Mouse (Mus musculus) hematopoietic multipotent progenitor cell, adult 10-12 weeks (in vitro differentiated cells): ENCODE measurements around the gene Nup210. TPM values are rescaled to one million over a fixed set of nuclear protein-coding genes. Genes with fewer than 3 reads are reported as not detected.

ENCODE experiments used
- polyA plus RNA-seq: library from polyadenylated mRNA; stranded (reverse); fragments of >175 nt; gene quantifications from 2 replicates; pipeline ENCODE4 v1.2.3, GENCODE M21; 2012; ENCODE audit warnings: low replicate concordance

Gene Nup210
- 41.4 and 226 TPM in 2 replicates for polyA plus RNA-seq

GRCm38 (mm10) chr6:91116244-91117145, at the start of gene Nup210:
Gene Nup210 (minus strand): TSS chr6:91116829.

GRCm38 (mm10) chr6:91156554-91157236, 40.1 kb upstream of the Nup210 start, which contains the start of gene Hdac11:
Gene Hdac11 (plus strand): TSS chr6:91156665.

GRCm38 (mm10) chr6:90988648-90989317, 127.8 kb downstream of the Nup210 start, which contains the start of gene Iqsec1:
Gene Iqsec1 (minus strand): TSS chr6:90988685.

Other genes starting within 250 kb of the Nup210 start
- 426 and 481 TPM in 2 replicates for gene Iqsec1, start 128.1 kb downstream of the Nup210 start, polyA plus RNA-seq
- 4.8 and 6.7 TPM in 2 replicates for gene Hdac11, start 39.8 kb upstream of the Nup210 start, polyA plus RNA-seq
- 0.09 and 0.17 TPM in 2 replicates for gene Fbln2, start 95.6 kb upstream of the Nup210 start, polyA plus RNA-seq